In genomic region chr14:60431515-60431914, GRCm38 (mm10) we compare ENCODE assay signal across 28 mouse cellular contexts. TPM values are rescaled to one million over a fixed set of nuclear protein-coding genes. Genes with fewer than 3 reads are reported as not detected.
"Had no signal": no experiment of that assay in that cellular context is flagged by ENCODE, and none has a peak within 500 bp of the region (broad histone marks: within the 10 kb centered on the region; RNA-seq: fewer than 3 reads in every experiment).

No protein-coding gene starts in this region.

- ATAC-seq: intestine, embryonic 16.5 days; liver, embryonic 12.5 days had no signal

- H3K4me2 ChIP-seq: limb, embryonic 13.5 days; liver, embryonic 12.5 days; liver, embryonic 15.5 days; lung, embryonic 15.5 days; midbrain, embryonic 12.5 days; neural tube, embryonic 13.5 days had no signal

- H3K4me3 ChIP-seq: layer of hippocampus, adult 2 months; limb, embryonic 10.5 days; limb, embryonic 13.5 days; liver, embryonic 12.5 days; liver, embryonic 15.5 days; lung, embryonic 15.5 days; megakaryocyte, embryonic 14.5 days; midbrain, embryonic 12.5 days; myocyte; neural tube, embryonic 13.5 days had no signal

- H3K27me3 ChIP-seq: liver, embryonic 12.5 days; liver, embryonic 15.5 days; lung, embryonic 15.5 days; neural tube, embryonic 13.5 days had no signal

- H3K9me3 ChIP-seq: limb, embryonic 10.5 days; limb, embryonic 13.5 days; liver, embryonic 12.5 days; liver, embryonic 15.5 days; lung, embryonic 15.5 days; megakaryocyte, embryonic 14.5 days; midbrain, embryonic 12.5 days; neural tube, embryonic 13.5 days had no signal

- H3K27ac ChIP-seq: kidney, postnatal 0 days; layer of hippocampus, adult 2 months; limb, embryonic 10.5 days; limb, embryonic 13.5 days; liver, embryonic 12.5 days; liver, embryonic 15.5 days; lung, embryonic 15.5 days; midbrain, embryonic 12.5 days; neural tube, embryonic 13.5 days; stomach, postnatal 0 days had no signal

- H3K9ac ChIP-seq: limb, embryonic 13.5 days; liver, embryonic 12.5 days; liver, embryonic 15.5 days; lung, embryonic 15.5 days; midbrain, embryonic 12.5 days; neural tube, embryonic 13.5 days had no signal

- H3K36me3 ChIP-seq: limb, embryonic 10.5 days; limb, embryonic 13.5 days; liver, embryonic 12.5 days; liver, embryonic 15.5 days; lung, embryonic 15.5 days; midbrain, embryonic 12.5 days; neural tube, embryonic 13.5 days had no signal

- H3K4me1 ChIP-seq: liver, embryonic 12.5 days; liver, embryonic 15.5 days; lung, embryonic 15.5 days had no signal

- DNase-seq: kidney, adult 18-20 months; kidney, adult 9 months; kidney, postnatal 25 days; layer of hippocampus, adult 9-11 months; liver; lung, adult 18-20 months; lung, postnatal 10 days; lung, postnatal 36 days; right cerebral cortex, adult 18-20 months; right cerebral cortex, postnatal 14 days; right cerebral cortex, postnatal 4 days; thymus, adult 2 months; thymus, postnatal 14 days; thymus, postnatal 4 days had no signal

RNA-seq across cellular contexts. Expression of gene Amer2, which starts 58.5 kb away (rescaled TPM):
- total RNA-seq: monocyte, adult 5-6 weeks had no signal
- polyA plus RNA-seq: myocyte had no signal
